Mouse (Mus musculus): ENCODE results near the gene Gm15557.

- TF ChIP-seq POLR2A (IDR thresholded peaks at IDR 0.05; ENCODE audit: insufficient read length, low read depth) (no peak), MYOD1 (IDR thresholded peaks at IDR 0.05; ENCODE audit: control insufficient read depth in 1 of 3, insufficient read length in 2 of 3, low read depth in 2 of 3) (no peak), MAX (IDR thresholded peaks at IDR 0.05; ENCODE audit: low read depth) (no peak), E2F4 (IDR thresholded peaks at IDR 0.05; ENCODE audit: insufficient read depth) (no peak), USF1 (IDR thresholded peaks at IDR 0.05; ENCODE audit: low read depth) (no peak), TCF12 (IDR thresholded peaks at IDR 0.05; ENCODE audit: insufficient read depth, poor library complexity, severe bottlenecking) (no peak), TCF3 (IDR thresholded peaks at IDR 0.05; ENCODE audit: insufficient read length, low read depth) (no peak), POLR2AphosphoS2 (IDR thresholded peaks at IDR 0.05; ENCODE audit: insufficient read length, low read depth) (no peak), MYOG (IDR thresholded peaks at IDR 0.05; ENCODE audit: control insufficient read depth in 1 of 3, insufficient read depth in 1 of 3, insufficient read length in 2 of 3, low read depth in 2 of 3) (no peak), CEBPB (IDR thresholded peaks at IDR 0.05; ENCODE audit: insufficient read depth, poor library complexity, severe bottlenecking) (no peak)
These were observed 6.0 kb downstream of the Gm15557 start for GRCm38 (mm10) chr2:155946499-155946898.
